Mouse (Mus musculus): Measurements from ENCODE around the gene Slc38a1. TPM values are rescaled to one million over a fixed set of nuclear protein-coding genes. Genes with fewer than 3 reads are reported as not detected.
A peak's percentile ranks its signal among the peaks of the same experiment; 100 is the strongest.

Gene Slc38a1
- polyA plus RNA-seq, 1 experiment from 2014 or later, result 61.6 TPM

GRCm38 (mm10) chr15:96669721-96670120, 27.0 kb upstream of the Slc38a1 start:
- no peak for ATAC-seq (replicated peaks; ENCODE audit: low FRiP score)
- Histone ChIP-seq H3K4me3 (ENCODE audit: low read depth, low read length) (no peak overlapping the region), H3K27me3 (replicated peaks; ENCODE audit: control insufficient read depth, insufficient read depth, low read length) (no peaks in the 10 kb centered on the region), H3K27ac (ENCODE audit: low read depth, low read length) (no peak overlapping the region), H3K36me3 (ENCODE audit: control insufficient read depth, insufficient read depth, low read length) (no peaks in the 10 kb centered on the region), H3K9ac (ENCODE audit: low read depth, low read length) (no peak overlapping the region), H3K4me2 (no peak overlapping the region), H3K4me1 (replicated peaks; ENCODE audit: control insufficient read depth, insufficient read depth, low read length) (no peaks in the 10 kb centered on the region; the same call in 1 of the 2 replicates), H3K9me3 (ENCODE audit: control insufficient read depth, low read length) (no peaks in the 10 kb centered on the region)
- WGBS, result 64% methylated on average over 6 of the region's 6 CpGs
- no peak for DNase-seq (ENCODE audit: low spot score)

- Histone ChIP-seq H3K4me2 (peak overlapping the region; percentile 59), H3K9ac (ENCODE audit: low read depth, low read length) (no peak overlapping the region), H3K4me1 (replicated peaks; ENCODE audit: control insufficient read depth, insufficient read depth, low read length) (no peaks in the 10 kb centered on the region; the same call in 1 of the 2 replicates), H3K36me3 (ENCODE audit: control insufficient read depth, insufficient read depth, low read length) (no peaks in the 10 kb centered on the region), H3K9me3 (ENCODE audit: control insufficient read depth, low read length) (no peaks in the 10 kb centered on the region), H3K27me3 (replicated peaks; ENCODE audit: control insufficient read depth, insufficient read depth, low read length) (no peaks in the 10 kb centered on the region), H3K27ac (ENCODE audit: low read depth, low read length) (no peak overlapping the region), H3K4me3 (ENCODE audit: low read depth, low read length) (no peak overlapping the region)
- no peak for DNase-seq (ENCODE audit: low spot score)
- 5% methylated on average over 7 of the region's 7 CpGs for WGBS
- peak; percentile 48; the same call in 1 of the 2 replicates for ATAC-seq (replicated peaks; ENCODE audit: low FRiP score)
These were observed 23.9 kb upstream of the Slc38a1 start for GRCm38 (mm10) chr15:96666663-96667062.

- no peaks in the 10 kb centered on the region for H3K36me3 ChIP-seq (ENCODE audit: control insufficient read depth, insufficient read depth, low read length)
- no peaks in the 10 kb centered on the region for H3K9me3 ChIP-seq (ENCODE audit: control insufficient read depth, low read length)
- H3K9ac ChIP-seq (ENCODE audit: low read depth, low read length), result no peak overlapping the region
- no peak overlapping the region for H3K27ac ChIP-seq (ENCODE audit: low read depth, low read length)
- 13% methylated on average over 3 of the region's 3 CpGs for WGBS
- no peaks in the 10 kb centered on the region for H3K27me3 ChIP-seq (replicated peaks; ENCODE audit: control insufficient read depth, insufficient read depth, low read length)
- DNase-seq (ENCODE audit: low spot score) (no peak), ATAC-seq (replicated peaks; ENCODE audit: low FRiP score) (peak; percentile 71)
- peak overlapping the region; percentile 59 for H3K4me2 ChIP-seq
- H3K4me3 ChIP-seq (ENCODE audit: low read depth, low read length), result no peak overlapping the region
- H3K4me1 ChIP-seq (replicated peaks; ENCODE audit: control insufficient read depth, insufficient read depth, low read length), result peaks cover under 1% of the 10 kb centered on the region
These were observed 23.2 kb upstream of the Slc38a1 start for GRCm38 (mm10) chr15:96665889-96666288.

- H3K4me1 ChIP-seq (replicated peaks; ENCODE audit: control insufficient read depth, insufficient read depth, low read length), result peaks cover 5% of the 10 kb centered on the region
- no peak overlapping the region for H3K27ac ChIP-seq (ENCODE audit: low read depth, low read length)
- no peaks in the 10 kb centered on the region for H3K27me3 ChIP-seq (replicated peaks; ENCODE audit: control insufficient read depth, insufficient read depth, low read length)
- WGBS, result 34% methylated on average over 13 of the region's 13 CpGs
- no peak overlapping the region for H3K9ac ChIP-seq (ENCODE audit: low read depth, low read length)
- no peak overlapping the region for H3K4me3 ChIP-seq (ENCODE audit: low read depth, low read length)
- DNase-seq (ENCODE audit: low spot score) (no peak), ATAC-seq (replicated peaks; ENCODE audit: low FRiP score) (no peak; the same call in 1 of the 2 replicates)
- no peaks in the 10 kb centered on the region for H3K36me3 ChIP-seq (ENCODE audit: control insufficient read depth, insufficient read depth, low read length)
- H3K9me3 ChIP-seq (ENCODE audit: control insufficient read depth, low read length), result no peaks in the 10 kb centered on the region
- 0 out of 2 replicates have a peak overlapping the region, but pooled peaks have one; percentile 12 for H3K4me2 ChIP-seq
These were observed 18.0 kb upstream of the Slc38a1 start for GRCm38 (mm10) chr15:96660590-96661141.

GRCm38 (mm10) chr15:96658275-96658602, 15.5 kb upstream of the Slc38a1 start:
- no peak overlapping the region for H3K27ac ChIP-seq (ENCODE audit: low read depth, low read length)
- no peak overlapping the region for H3K4me2 ChIP-seq
- no peak for ATAC-seq (replicated peaks; ENCODE audit: low FRiP score)
- no peak for DNase-seq (ENCODE audit: low spot score)
- WGBS, result 76% methylated on average over 14 of the region's 14 CpGs
- no peak overlapping the region for H3K9ac ChIP-seq (ENCODE audit: low read depth, low read length)
- no peaks in the 10 kb centered on the region for H3K9me3 ChIP-seq (ENCODE audit: control insufficient read depth, low read length)
- H3K4me3 ChIP-seq (ENCODE audit: low read depth, low read length), result no peak overlapping the region
- no peaks in the 10 kb centered on the region for H3K27me3 ChIP-seq (replicated peaks; ENCODE audit: control insufficient read depth, insufficient read depth, low read length)
- H3K36me3 ChIP-seq (ENCODE audit: control insufficient read depth, insufficient read depth, low read length), result no peaks in the 10 kb centered on the region
- H3K4me1 ChIP-seq (replicated peaks; ENCODE audit: control insufficient read depth, insufficient read depth, low read length), result peaks cover 12% of the 10 kb centered on the region

GRCm38 (mm10) chr15:96657576-96658274, 15.0 kb upstream of the Slc38a1 start:
- no peaks in the 10 kb centered on the region for H3K9me3 ChIP-seq (ENCODE audit: control insufficient read depth, low read length)
- 70% methylated on average over 17 of the region's 17 CpGs for WGBS
- H3K27ac ChIP-seq (ENCODE audit: low read depth, low read length), result no peak overlapping the region
- H3K27me3 ChIP-seq (replicated peaks; ENCODE audit: control insufficient read depth, insufficient read depth, low read length), result no peaks in the 10 kb centered on the region
- no peak overlapping the region for H3K4me2 ChIP-seq
- no peak overlapping the region for H3K4me3 ChIP-seq (ENCODE audit: low read depth, low read length)
- H3K4me1 ChIP-seq (replicated peaks; ENCODE audit: control insufficient read depth, insufficient read depth, low read length), result peaks cover 12% of the 10 kb centered on the region
- no peaks in the 10 kb centered on the region for H3K36me3 ChIP-seq (ENCODE audit: control insufficient read depth, insufficient read depth, low read length)
- no peak for DNase-seq (ENCODE audit: low spot score)
- ATAC-seq (replicated peaks; ENCODE audit: low FRiP score), result no peak
- H3K9ac ChIP-seq (ENCODE audit: low read depth, low read length), result no peak overlapping the region

GRCm38 (mm10) chr15:96655514-96655913, 12.8 kb upstream of the Slc38a1 start:
- Histone ChIP-seq H3K4me1 (replicated peaks; ENCODE audit: control insufficient read depth, insufficient read depth, low read length) (peaks cover 8% of the 10 kb centered on the region), H3K36me3 (ENCODE audit: control insufficient read depth, insufficient read depth, low read length) (no peaks in the 10 kb centered on the region), H3K27me3 (replicated peaks; ENCODE audit: control insufficient read depth, insufficient read depth, low read length) (no peaks in the 10 kb centered on the region), H3K9ac (ENCODE audit: low read depth, low read length) (no peak overlapping the region), H3K4me2 (peak overlapping the region; percentile 34), H3K4me3 (ENCODE audit: low read depth, low read length) (no peak overlapping the region), H3K27ac (ENCODE audit: low read depth, low read length) (peak overlapping the region; percentile 13; the same call in 1 of the 2 replicates), H3K9me3 (ENCODE audit: control insufficient read depth, low read length) (no peaks in the 10 kb centered on the region)
- DNase-seq (ENCODE audit: low spot score), result no peak
- peak; percentile 39 for ATAC-seq (replicated peaks; ENCODE audit: low FRiP score)
- WGBS, result 65% methylated on average over 14 of the region's 14 CpGs

GRCm38 (mm10) chr15:96654714-96655113, 12.0 kb upstream of the Slc38a1 start:
- 33% methylated on average over 8 of the region's 8 CpGs for WGBS
- H3K36me3 ChIP-seq (ENCODE audit: control insufficient read depth, insufficient read depth, low read length), result no peaks in the 10 kb centered on the region
- H3K4me3 ChIP-seq (ENCODE audit: low read depth, low read length), result no peak overlapping the region
- no peak overlapping the region; the same call in 1 of the 2 replicates for H3K27ac ChIP-seq (ENCODE audit: low read depth, low read length)
- DNase-seq (ENCODE audit: low spot score) (no peak), ATAC-seq (replicated peaks; ENCODE audit: low FRiP score) (peak; percentile 85)
- H3K4me1 ChIP-seq (replicated peaks; ENCODE audit: control insufficient read depth, insufficient read depth, low read length), result peaks cover 7% of the 10 kb centered on the region; the same call in 1 of the 2 replicates
- no peaks in the 10 kb centered on the region for H3K27me3 ChIP-seq (replicated peaks; ENCODE audit: control insufficient read depth, insufficient read depth, low read length)
- peak overlapping the region; percentile 34 for H3K4me2 ChIP-seq
- H3K9me3 ChIP-seq (ENCODE audit: control insufficient read depth, low read length), result no peaks in the 10 kb centered on the region
- peak overlapping the region; percentile 30; the same call in 1 of the 2 replicates for H3K9ac ChIP-seq (ENCODE audit: low read depth, low read length)

GRCm38 (mm10) chr15:96653011-96653410, 10.3 kb upstream of the Slc38a1 start:
- no peak overlapping the region for H3K27ac ChIP-seq (ENCODE audit: low read depth, low read length)
- no peak for DNase-seq (ENCODE audit: low spot score)
- no peak overlapping the region for H3K4me3 ChIP-seq (ENCODE audit: low read depth, low read length)
- H3K4me2 ChIP-seq, result no peak overlapping the region
- H3K36me3 ChIP-seq (ENCODE audit: control insufficient read depth, insufficient read depth, low read length), result no peaks in the 10 kb centered on the region
- no peak overlapping the region for H3K9ac ChIP-seq (ENCODE audit: low read depth, low read length)
- WGBS, result 93% methylated on average over 16 of the region's 16 CpGs
- H3K27me3 ChIP-seq (replicated peaks; ENCODE audit: control insufficient read depth, insufficient read depth, low read length), result no peaks in the 10 kb centered on the region
- H3K4me1 ChIP-seq (replicated peaks; ENCODE audit: control insufficient read depth, insufficient read depth, low read length), result peaks cover 7% of the 10 kb centered on the region; the same call in 1 of the 2 replicates
- no peaks in the 10 kb centered on the region for H3K9me3 ChIP-seq (ENCODE audit: control insufficient read depth, low read length)
- ATAC-seq (replicated peaks; ENCODE audit: low FRiP score), result no peak

Data from liver, embryonic 11.5 days (tissue).